Mouse (Mus musculus) liver, adult (tissue): ENCODE data around the gene Wdr17.

Experiments
- GATA4 ChIP-seq: IDR thresholded peaks from 2 replicates; pipeline ENCODE4 v1.6.1; 2014; ENCODE audit warnings: mild to moderate bottlenecking, low read length; ENCODE audit not compliant: insufficient replicate concordance

Gene Wdr17

DNA sequence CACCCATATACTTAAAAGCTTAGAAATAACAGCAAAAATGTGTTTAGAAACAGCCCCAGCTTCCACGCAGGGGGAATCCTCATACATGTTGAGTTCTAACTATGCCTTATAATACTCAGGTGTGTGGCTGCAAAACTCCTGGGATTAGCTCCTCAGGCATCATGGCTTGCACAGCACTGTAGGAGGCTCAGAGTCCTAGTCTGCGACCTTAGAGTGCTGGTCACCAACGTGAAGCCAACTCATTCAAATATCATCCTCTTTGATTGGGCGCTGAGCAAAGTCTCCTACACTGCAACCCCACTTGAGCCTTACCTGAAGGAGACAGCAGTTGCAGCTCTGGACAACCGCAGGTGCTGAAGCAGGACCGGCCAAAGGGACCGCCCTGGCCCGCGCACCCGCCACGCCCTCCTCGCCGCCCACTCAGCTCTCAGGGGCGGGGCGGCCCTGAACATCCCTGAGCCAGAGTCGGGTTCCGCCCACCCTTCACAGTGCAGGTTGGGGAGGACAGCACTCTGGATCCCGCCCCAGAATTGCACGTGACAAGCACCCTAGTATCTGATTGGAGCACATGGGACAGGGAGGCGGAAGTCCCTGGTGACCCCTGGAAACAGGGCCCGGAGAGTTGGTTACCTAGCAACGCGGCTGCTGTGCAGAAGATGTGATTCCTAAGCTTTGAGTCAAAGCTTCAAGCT lies 162.9 kb downstream of the Wdr17 start:
- no peak for TF ChIP-seq GATA4

DNA sequence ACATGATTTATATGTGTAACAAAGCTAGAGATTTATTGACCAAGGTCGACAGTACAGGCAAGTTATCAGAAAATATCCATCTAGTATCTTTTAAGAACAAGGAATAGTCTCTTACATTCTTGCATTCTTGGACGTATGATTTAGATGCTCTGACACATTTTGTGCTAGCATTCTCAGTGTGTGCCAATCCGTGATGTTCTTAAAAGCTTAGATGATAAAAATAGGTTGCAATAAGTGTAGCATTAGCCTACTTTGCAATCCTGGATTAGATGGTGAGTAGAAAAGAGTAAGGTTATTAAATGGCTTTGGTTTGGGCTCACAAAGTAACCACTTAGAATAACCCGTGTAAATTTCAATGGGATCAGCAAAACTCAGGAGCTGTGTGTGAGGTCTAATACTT lies 168.5 kb downstream of the Wdr17 start:
- no peak for TF ChIP-seq GATA4

DNA sequence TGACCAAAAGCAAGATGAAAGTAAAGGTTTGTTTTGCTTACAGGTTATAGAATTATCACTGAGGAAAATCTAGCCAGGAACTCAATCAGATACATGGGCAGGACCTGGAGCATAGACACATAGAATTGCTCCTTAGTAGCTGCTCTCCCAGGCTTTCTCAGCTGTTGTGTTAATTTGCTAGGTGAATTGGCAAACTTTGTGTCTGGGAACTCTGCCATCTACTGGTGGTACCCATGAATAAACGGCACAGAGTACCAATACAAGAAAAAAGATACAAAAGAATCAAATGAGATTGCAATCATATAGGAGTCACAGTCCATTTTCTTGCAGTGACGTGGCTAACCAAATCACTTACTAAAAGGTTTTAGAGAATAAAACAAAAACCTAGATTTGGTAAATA lies 181.2 kb downstream of the Wdr17 start:
- TF ChIP-seq GATA4: no peak

DNA sequence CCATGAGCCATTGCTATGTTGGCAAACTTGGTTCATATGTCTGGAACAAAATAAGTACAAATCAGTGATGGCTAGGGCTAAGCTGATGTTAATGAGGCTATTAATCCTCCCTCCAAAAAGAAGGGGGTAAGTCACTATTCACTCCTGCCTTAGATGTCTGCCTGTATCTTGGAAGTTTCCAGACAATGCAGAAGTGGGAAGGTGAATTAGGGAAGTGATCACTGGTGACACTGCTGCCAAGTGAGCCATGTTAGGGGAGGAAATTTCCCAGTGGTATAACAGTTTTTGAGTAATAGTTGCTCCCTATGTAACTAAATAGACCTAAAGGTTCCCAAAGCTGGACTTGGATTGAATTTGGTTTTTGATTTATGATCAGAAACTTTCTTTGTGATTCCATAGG lies 215.2 kb downstream of the Wdr17 start:
- TF ChIP-seq GATA4: no peak

DNA sequence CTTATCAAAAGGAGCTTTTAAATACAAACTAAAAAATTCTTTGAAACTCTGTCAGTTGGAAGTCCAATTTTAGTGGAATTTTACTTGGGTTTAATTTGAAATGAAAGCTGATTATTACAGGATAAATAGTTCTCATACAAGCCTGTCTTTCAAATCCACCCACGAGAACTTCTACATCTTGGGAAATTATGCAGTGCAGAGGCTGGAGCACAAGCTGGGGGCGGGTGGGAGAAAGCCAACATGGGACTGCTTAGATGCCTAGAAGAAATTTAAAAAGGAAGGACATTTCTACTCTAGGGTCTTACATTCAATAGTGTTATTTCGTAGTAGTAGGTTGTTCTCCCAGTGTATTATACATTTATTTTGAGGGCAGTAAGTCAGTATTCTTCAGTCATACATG lies 219.2 kb downstream of the Wdr17 start:
- no peak for TF ChIP-seq GATA4

DNA sequence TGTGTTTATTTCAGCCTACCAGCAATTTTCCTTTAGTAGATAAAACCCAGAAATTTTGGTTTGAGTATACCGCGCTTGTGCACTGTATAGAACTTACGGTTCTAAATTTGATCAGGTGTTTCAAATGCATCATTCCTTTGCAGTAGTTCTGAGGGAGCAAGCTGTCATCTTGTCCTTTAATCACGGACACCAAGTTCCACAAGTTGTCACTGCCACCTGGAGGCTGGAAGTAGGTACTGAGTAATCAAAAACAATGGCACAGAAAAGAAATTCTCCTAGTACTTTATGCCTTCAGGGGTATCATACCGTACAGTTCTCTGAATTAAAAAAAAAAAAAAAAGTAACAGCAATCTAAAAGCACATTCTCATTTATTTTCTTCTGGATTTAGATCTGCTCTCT lies 226.3 kb downstream of the Wdr17 start:
- TF ChIP-seq GATA4: no peak

DNA sequence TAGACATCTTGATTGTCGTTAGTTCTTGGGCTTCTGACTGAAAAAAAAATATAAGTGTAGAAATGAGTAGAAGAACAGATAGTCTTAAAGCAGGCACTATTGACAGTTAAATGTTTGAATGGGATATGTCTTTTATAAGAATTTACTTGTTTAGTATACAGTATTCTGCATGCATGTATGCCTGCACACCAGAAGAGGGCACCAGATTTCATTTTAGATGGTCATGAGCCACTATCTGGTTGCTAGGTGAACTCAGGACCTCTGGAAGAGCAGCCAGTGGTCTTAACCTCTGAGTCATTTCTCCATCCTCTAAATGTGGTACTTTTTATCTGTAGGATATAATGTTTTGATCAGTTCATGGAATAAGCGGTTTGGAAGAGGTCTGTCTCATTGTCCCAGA lies 227.3 kb downstream of the Wdr17 start:
- no peak for TF ChIP-seq GATA4

DNA sequence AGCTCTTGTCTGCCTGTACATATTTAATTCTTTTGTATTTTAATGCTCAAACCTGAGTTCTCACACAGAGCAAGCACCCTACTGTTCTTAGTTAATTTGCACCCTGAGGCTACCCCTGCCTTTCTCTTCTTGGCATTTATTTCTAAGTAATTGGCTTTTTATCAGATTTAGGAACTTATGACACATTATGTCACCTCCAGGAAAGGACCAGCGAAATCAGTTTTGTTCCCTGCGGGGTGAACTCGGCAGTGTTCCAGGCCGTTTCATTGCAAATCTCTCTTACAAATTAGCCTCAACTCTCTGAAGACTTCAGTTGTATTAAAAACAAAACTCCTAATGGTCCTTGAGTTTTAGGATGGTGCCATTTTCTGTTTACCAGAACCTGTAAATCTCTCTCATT lies 248.3 kb downstream of the Wdr17 start:
- TF ChIP-seq GATA4: no peak

DNA sequence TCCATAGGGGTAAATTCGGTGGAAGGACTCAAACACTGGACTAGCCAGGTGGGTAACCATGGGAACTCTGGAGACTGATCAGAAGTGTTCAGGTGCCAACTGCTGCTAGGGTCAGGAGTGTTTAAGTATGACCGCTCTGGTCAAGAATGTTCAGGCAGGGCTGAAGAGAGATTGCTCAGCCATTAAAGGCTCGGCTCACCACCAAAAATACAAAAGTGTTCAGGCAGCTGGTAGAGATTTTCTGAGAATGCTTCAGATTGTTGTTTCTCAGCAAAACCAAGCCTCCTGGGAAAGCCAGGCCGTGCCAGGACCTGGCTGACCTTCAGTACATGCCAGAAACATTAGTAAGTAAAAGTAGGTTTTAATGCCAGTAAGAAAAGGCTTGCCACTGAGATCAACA lies 276.7 kb downstream of the Wdr17 start:
- TF ChIP-seq GATA4: no peak

DNA sequence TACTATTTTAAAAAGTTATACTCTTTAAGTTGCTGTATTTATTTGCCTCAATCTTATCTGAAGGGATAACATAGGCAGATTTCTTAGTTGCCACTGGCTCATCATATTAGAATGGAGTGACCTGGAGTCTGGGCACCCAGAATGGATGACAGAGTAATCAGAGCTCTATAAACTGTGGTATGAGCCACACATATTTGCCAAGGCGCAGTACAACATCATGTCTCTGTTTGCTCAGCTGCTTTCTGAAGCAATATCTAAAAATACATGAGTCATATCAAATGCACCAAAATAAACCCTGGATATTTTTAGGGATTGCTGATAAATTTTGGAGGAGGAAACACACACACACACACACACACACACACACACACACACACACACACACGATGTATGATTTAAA lies 277.6 kb downstream of the Wdr17 start:
- TF ChIP-seq GATA4: no peak

DNA sequence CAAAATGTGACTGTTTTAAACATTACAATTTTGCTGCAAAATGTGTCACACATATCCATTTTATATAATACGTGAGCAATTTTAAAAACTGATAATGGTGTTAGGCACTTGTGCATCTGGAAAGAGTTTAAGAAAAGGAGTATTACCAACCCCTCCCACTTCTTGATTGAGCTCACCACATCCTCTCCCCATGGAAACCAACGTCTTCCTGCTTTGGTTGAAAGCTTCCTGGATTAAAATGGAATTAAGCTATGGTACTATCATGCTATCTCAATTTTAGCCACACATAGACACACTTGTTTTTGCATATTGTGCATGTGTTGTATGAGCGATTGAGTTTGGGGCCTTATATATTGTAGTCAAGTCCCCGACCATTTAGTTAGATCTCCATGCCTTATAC lies 283.5 kb downstream of the Wdr17 start:
- TF ChIP-seq GATA4: no peak

DNA sequence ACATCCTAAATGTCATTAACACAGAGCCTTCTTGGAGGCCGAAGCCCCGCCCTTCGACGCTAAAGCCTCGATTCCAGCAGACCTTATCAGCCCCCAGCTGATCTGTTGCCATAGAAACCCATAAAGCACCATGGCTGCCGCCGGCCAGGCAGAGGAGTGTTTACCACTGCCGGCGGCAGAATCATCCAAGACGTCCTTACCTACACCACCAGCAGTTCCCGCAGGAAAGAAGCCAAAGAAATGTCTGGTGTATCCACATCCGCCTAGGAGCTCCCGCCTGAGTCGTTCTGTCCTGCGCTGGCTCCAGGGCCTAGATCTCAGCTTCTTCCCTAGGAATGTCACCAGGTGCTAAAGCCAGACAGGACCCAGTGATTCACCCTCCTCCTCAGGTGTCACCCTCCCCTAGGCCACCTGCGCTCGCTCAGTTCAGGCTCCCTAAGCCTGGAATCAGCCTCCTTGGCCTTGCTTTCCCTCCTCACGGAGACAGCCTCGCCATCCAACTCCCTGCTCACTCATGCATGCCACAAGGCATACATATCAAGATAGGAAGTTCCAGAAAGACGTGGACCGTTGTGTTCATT lies 286.2 kb downstream of the Wdr17 start, which contains the start of gene Spata4:
TSS of gene Spata4 (plus strand) at position 111 of the 581 bp plus-strand sequence.
- no peak for TF ChIP-seq GATA4

DNA sequence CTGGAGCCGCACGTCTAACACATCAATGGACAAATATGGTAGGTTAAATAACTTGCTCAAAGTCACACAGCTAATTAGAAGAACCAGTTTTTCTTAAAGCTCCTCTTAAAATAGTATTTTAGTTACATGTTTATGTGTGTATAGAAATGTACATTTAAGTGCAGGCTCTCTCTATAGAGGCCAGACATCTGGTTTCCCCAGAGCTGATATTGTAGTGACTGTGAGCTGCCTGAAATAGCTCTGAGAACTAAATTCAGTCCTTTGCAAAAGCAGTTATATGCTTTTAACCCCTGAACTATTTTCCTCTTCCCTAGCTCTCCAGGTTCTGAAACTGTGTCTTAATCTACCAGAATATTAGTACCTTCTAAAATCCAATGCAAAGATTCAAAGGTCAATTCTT lies 289.6 kb downstream of the Wdr17 start:
- no peak for TF ChIP-seq GATA4

DNA sequence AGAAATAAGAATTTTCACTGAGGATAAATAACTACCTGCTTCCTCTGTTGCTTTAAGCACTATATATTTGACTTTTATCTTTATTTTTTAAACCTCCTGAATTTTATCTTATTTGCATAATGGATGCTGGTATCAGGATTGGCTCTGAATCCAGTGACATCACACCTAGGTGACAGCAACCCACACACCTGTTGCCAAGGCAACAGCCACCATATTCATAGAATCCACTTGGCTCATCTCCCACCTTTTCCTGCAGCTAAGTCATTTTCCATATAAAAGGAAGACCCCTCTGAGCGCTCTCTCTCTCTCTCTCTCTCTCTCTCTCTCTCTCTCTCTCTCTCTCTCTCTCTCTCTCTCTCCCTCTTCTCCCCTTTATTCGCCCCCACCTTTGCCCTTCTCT lies 290.0 kb downstream of the Wdr17 start:
- TF ChIP-seq GATA4: no peak

DNA sequence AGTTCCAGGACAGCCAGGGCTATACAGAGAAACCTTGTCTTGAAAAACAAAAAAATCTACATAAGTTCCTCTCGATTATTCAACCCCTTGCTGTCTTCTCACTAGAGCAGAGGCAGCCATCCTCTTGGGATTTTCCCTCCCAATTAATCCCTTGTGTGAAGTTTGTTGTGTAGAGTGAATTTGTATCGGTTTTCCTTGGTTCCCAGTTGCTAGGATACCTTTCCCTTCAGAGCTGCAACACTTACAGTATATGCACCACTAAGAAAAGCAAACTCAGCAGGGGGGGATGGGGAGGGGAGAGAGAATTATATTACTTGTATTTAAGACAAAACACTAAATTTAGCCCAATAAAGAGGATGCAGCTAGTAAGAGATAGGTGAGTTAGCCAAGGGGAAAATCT lies 290.9 kb downstream of the Wdr17 start:
- no peak for TF ChIP-seq GATA4

DNA sequence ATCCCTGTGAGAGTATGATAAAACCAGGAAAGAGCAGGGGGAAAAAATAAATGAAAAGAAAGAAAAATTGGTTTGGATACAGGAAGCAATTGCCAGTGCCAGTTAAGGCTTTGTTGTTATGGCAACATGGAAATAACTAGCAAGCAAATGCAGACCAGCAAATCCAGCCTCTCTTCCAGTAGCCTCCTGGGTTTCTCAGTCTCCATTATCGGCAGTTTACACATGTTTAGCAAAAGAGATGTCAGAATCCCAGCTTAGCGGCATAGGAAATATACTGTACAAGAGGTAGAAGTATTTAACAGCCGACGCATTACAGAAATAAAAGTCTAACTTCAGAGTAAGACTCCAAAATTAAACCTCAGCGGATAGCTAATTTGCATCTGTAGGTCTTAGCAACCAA lies 292.4 kb downstream of the Wdr17 start:
- no peak for TF ChIP-seq GATA4

DNA sequence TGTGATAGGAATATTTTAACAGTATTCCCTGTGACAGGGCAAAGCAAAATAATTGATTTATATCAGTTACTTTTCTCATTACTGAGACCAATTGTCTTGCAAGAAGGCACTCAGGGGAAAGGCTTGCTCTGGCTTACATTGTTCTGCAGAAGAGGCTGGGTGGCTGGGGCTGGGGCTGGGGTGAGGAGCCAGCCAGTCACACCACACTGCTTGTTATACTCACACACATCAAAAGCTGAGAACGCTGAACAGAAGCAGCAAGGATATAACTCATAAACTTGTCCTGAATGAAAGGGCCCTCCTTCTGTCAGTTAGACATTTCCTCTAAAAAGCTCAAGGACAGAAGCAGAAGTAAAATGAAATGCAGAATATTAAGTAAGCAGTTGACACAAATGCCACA lies 304.1 kb downstream of the Wdr17 start:
- TF ChIP-seq GATA4: no peak
